Comparison of ENCODE assay signal across 9 mouse cellular contexts in the genomic region with DNA sequence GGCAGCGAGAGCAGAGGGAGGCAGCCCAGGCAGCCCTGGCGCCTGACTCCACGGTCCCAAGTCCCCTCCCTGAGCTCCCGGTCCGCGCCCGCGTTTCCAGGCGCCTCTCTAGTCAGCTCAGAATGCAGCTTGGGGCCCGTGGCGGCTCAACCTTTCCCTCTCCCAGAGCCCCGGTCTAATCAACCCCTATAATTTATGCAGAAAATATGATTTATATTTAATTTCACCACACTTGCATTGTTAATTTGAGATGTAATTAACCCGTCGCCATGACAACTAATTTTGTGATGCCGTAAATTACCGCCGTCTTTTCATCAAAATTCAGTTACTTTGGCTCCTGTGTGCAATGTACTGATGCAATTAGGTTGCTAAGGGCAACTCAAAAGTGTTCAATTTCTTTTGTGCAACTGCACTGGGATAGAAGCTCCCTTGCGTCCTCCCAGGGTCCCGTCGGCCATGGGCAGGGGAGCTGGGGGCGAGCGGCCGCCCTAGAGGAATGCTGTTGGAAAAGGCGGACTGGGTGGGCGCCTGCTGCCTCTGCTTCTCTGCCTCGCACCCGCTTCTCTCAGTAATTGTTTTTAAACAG. TPM values are rescaled to one million over a fixed set of nuclear protein-coding genes. Genes with fewer than 3 reads are reported as not detected.
DNase-seq lines count a peak whose midpoint lies in the region; ATAC-seq and TF ChIP-seq lines count a peak whose summit lies in the region.
"Had no signal": no experiment of that assay in that cellular context is flagged by ENCODE, and none has a peak within 500 bp of the region (broad histone marks: within the 10 kb centered on the region; RNA-seq: fewer than 3 reads in every experiment).

No protein-coding gene starts in this region.

- 3% methylated on average over 27 of the region's 27 CpGs for WGBS in kidney, embryonic 14.5 days
- WGBS in forebrain, postnatal 0 days, result under 1% methylated on average over 26 of the region's 27 CpGs
- WGBS in midbrain, embryonic 12.5 days, result under 1% methylated on average over 27 of the region's 27 CpGs

- no peak overlapping the region for H3K27ac ChIP-seq in kidney, embryonic 14.5 days (ENCODE audit: low read depth, low read length)
- 0 out of 2 replicates have a peak overlapping the region, but pooled peaks have one; percentile 15 for H3K27ac ChIP-seq in forebrain, postnatal 0 days (ENCODE audit: low read depth, low read length)
- peak overlapping the region; percentile 81 for H3K27ac ChIP-seq in midbrain, embryonic 12.5 days (replicated peaks)

- H3K4me2 ChIP-seq in kidney, embryonic 14.5 days (replicated peaks; ENCODE audit: low read depth, low read length), result peak overlapping the region; percentile 50
- peak overlapping the region; percentile 57 for H3K4me2 ChIP-seq in forebrain, postnatal 0 days (ENCODE audit: low read depth)
- peak overlapping the region; percentile 57 for H3K4me2 ChIP-seq in midbrain, embryonic 12.5 days (replicated peaks)

- no peak for TF ChIP-seq CTCF in forebrain, postnatal 0 days (IDR thresholded peaks at IDR 0.05; ENCODE audit: low read depth)

- ATAC-seq in kidney, embryonic 14.5 days (ENCODE audit: low FRiP score, low TSS enrichment), result peak; percentile 74
- ATAC-seq in forebrain, postnatal 0 days, result peak; percentile 85
- peak; percentile 82 for ATAC-seq in midbrain, embryonic 12.5 days (ENCODE audit: low FRiP score, low read depth)

- H3K27me3 ChIP-seq in kidney, embryonic 14.5 days (ENCODE audit: control insufficient read depth, insufficient read depth, low read length), result peaks cover 14% of the 10 kb centered on the region
- 0 out of 2 replicates have a peak, but pooled peaks cover 7% of the 10 kb centered on the region for H3K27me3 ChIP-seq in forebrain, postnatal 0 days (ENCODE audit: insufficient read depth, low read length)
- peaks cover 86% of the 10 kb centered on the region for H3K27me3 ChIP-seq in midbrain, embryonic 12.5 days

- H3K4me3 ChIP-seq in kidney, embryonic 14.5 days (ENCODE audit: low read length), result peak overlapping the region; percentile 21
- H3K4me3 ChIP-seq in forebrain, postnatal 0 days (ENCODE audit: low read depth, low read length), result peak overlapping the region; percentile 24
- peak overlapping the region; percentile 31 for H3K4me3 ChIP-seq in midbrain, embryonic 12.5 days

- peak overlapping the region; percentile 37; the same call in 1 of the 2 replicates for H3K9ac ChIP-seq in kidney, embryonic 14.5 days (ENCODE audit: low read depth, low read length)
- no peak overlapping the region for H3K9ac ChIP-seq in forebrain, postnatal 0 days
- H3K9ac ChIP-seq in midbrain, embryonic 12.5 days (replicated peaks), result peak overlapping the region; percentile 34

- H3K9me3 ChIP-seq in kidney, embryonic 14.5 days (ENCODE audit: control insufficient read depth, low read length), result no peaks in the 10 kb centered on the region
- H3K9me3 ChIP-seq in forebrain, postnatal 0 days (ENCODE audit: low read length), result no peaks in the 10 kb centered on the region
- no peaks in the 10 kb centered on the region for H3K9me3 ChIP-seq in midbrain, embryonic 12.5 days
- H3K9me3 ChIP-seq: G1E had no signal

- H3K4me1 ChIP-seq in kidney, embryonic 14.5 days (ENCODE audit: control insufficient read depth, insufficient read depth, low read length), result no peaks in the 10 kb centered on the region
- peaks cover 23% of the 10 kb centered on the region for H3K4me1 ChIP-seq in forebrain, postnatal 0 days (ENCODE audit: insufficient read depth)
- H3K4me1 ChIP-seq in midbrain, embryonic 12.5 days, result peaks cover 55% of the 10 kb centered on the region

- no peak for DNase-seq in kidney, postnatal 25 days
- DNase-seq in ZHBTc4 (ENCODE audit: low read depth, low spot score), result peak; percentile 60
- peak; percentile 80 for DNase-seq in forebrain, postnatal 0 days
- no peak for DNase-seq in frontal cortex, adult 2 months (ENCODE audit: extremely low spot score in 1 of 2, low spot score in 1 of 2)
- DNase-seq in urinary bladder, postnatal 25 days (ENCODE audit: low spot score), result no peak
- DNase-seq in testis, postnatal 14 days (ENCODE audit: low spot score), result no peak

- H3K36me3 ChIP-seq in kidney, embryonic 14.5 days (ENCODE audit: control insufficient read depth, insufficient read depth, low read length), result no peaks in the 10 kb centered on the region
- no peaks in the 10 kb centered on the region for H3K36me3 ChIP-seq in forebrain, postnatal 0 days (ENCODE audit: insufficient read depth)
- H3K36me3 ChIP-seq in midbrain, embryonic 12.5 days, result no peaks in the 10 kb centered on the region
- H3K36me3 ChIP-seq: G1E had no signal

RNA-seq across cellular contexts. Expression of gene Casz1, which starts 55.8 kb away (rescaled TPM):
- 3.9 and 7.6 TPM in 2 replicates for polyA plus RNA-seq in kidney, embryonic 14.5 days (2014; fragmentation: Nextera tagmentation; extraction: Ambion mirVana)
- 1.2 and 3.1 TPM in 2 replicates for total RNA-seq in forebrain, postnatal 0 days (2014; rRNA removed)
- polyA plus RNA-seq in forebrain, postnatal 0 days (2015; fragmentation: Nextera tagmentation; extraction: Ambion mirVana), result 0.65 and 1.1 TPM in 2 replicates
- polyA plus RNA-seq in midbrain, embryonic 12.5 days (2016; fragmentation: Nextera tagmentation; extraction: Ambion mirVana), result 3.3 and 4.1 TPM in 2 replicates
- 0.78 and 0.82 TPM in 2 replicates for polyA plus RNA-seq in frontal cortex, adult 2 months (2012; rRNA removed)

Comparison
In these comparisons a context has a peak if more than half of its experiments do, and no peak if none do; other contexts are left out.
1. DNase-seq: peak in ZHBTc4 (single experiment) and forebrain, postnatal 0 days (single experiment); none in kidney, postnatal 25 days (0 of 2), frontal cortex, adult 2 months (0 of 2), urinary bladder, postnatal 25 days (single experiment) and testis, postnatal 14 days (single experiment).
2. Peak in every context shown above with its lines, with median percentiles within 50 percentile points of each other: ATAC-seq, H3K4me2 ChIP-seq and H3K4me3 ChIP-seq.